Mouse (Mus musculus) embryonic fibroblast, embryonic 13.5 days (primary cell): ENCODE data around the gene Dnah17.

ENCODE experiments used
- CTCF ChIP-seq: IDR thresholded peaks from 2 replicates; pipeline ENCODE4 v1.5.1; 2011; ENCODE audit warnings: mild to moderate bottlenecking, control low read depth, low read length, moderate library complexity, borderline replicate concordance; ENCODE audit not compliant: insufficient read depth
- POLR2A ChIP-seq: IDR thresholded peaks from 2 replicates; pipeline ENCODE4 v1.6.1; 2011; ENCODE audit warnings: low read depth, mild to moderate bottlenecking, control low read depth, low read length, moderate library complexity

DNA sequence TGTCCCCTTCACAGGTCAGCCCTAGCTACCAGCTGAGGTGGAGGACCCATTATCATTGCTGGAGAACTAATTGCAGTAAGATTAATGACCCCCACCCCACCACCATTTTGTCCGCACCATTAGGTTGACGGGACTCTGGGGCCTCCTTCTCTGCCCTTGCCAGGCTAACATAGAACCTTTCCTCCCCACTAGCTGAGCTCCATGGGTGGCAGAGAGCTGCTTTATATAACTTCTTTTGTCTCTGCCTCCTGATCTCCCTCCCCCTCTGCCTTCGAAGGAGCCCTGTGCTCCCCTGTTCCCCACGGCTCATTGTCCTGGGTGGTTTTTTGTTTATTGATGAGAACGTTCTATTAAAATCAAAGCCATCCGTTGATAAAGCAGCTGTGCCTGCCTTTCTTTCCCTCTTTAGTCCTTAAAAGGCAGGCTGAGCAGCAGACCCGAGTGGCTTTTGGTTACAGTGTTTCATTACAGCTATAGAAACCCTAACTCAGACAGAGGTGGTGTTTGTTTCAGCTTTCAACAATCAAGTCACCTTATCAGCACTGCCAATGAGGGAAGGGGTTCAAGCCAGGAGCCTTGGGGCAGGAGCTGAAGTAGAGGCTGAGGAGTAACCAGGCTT lies 12.2 kb upstream of the Dnah17 start:
- no peak for TF ChIP-seq CTCF
- TF ChIP-seq POLR2A: no peak
